Mouse (Mus musculus) forebrain, embryonic 13.5 days (tissue): Measurements from ENCODE around the gene Gcm2. TPM values are rescaled to one million over a fixed set of nuclear protein-coding genes. Genes with fewer than 3 reads are reported as not detected.

ENCODE experiments used
- ATAC-seq: fragments of 200-750 bp; cut with Nextera tagmentation; 2 replicates; pipeline ENCODE4 v1.8.0; 2017
- H3K27ac ChIP-seq: fragments of 300-500 bp; sonication (generic); 2 replicates; pipeline ENCODE4 v1.5.1; 2015; ENCODE audit warnings: inconsistent platforms, mild to moderate bottlenecking, moderate library complexity
- H3K27me3 ChIP-seq: fragments of 300-500 bp; sonication (generic); 2 replicates; pipeline ENCODE4 v1.6.1; 2015; ENCODE audit warnings: mild to moderate bottlenecking, inconsistent platforms
- H3K36me3 ChIP-seq: fragments of 300-500 bp; sonication (generic); 2 replicates; pipeline ENCODE4 v1.6.1; 2015; ENCODE audit warnings: mild to moderate bottlenecking, inconsistent platforms; ENCODE audit not compliant: poor library complexity, severe bottlenecking
- H3K4me1 ChIP-seq: fragments of 300-500 bp; sonication (generic); 2 replicates; pipeline ENCODE4 v1.6.1; 2015; ENCODE audit warnings: inconsistent platforms
- H3K4me2 ChIP-seq: fragments of 300-500 bp; sonication (generic); 2 replicates; pipeline ENCODE4 v1.6.1; 2015; ENCODE audit warnings: inconsistent platforms, mild to moderate bottlenecking, moderate library complexity
- H3K4me3 ChIP-seq: fragments of 300-500 bp; sonication (generic); 2 replicates; pipeline ENCODE4 v1.5.1; 2015; ENCODE audit warnings: mild to moderate bottlenecking, inconsistent platforms
- H3K9ac ChIP-seq: fragments of 300-500 bp; sonication (generic); 2 replicates; pipeline ENCODE4 v1.6.1; 2015; ENCODE audit warnings: mild to moderate bottlenecking, inconsistent platforms
- H3K9me3 ChIP-seq: fragments of 300-500 bp; sonication (generic); replicated peaks from 2 replicates; pipeline ENCODE4 v1.6.1; 2016; ENCODE audit warnings: inconsistent platforms
- WGBS: fragments of 180-500 bp; shearing (Covaris S2); methylation state at CpG from one replicate; pipeline ENCODE4 v1.1.7; 2015; 5-methylcytosine and 5-hydroxymethylcytosine counted together
- polyA plus RNA-seq: library from polyadenylated mRNA; unstranded; fragments of >200 nt; fragmentation: Nextera tagmentation; extraction: Ambion mirVana; gene quantifications from 2 replicates; pipeline ENCODE4 v1.2.1, GENCODE M21; 2015

The Gcm2 gene
- not detected in 2 replicates for polyA plus RNA-seq

- Histone ChIP-seq H3K4me2 (no peak within 1 kb of the TSS), H3K36me3 (no peaks in the 10 kb centered on the region), H3K9ac (no peak within 1 kb of the TSS), H3K27me3 (peaks cover 10% of the 10 kb centered on the region), H3K4me3 (no peak within 1 kb of the TSS), H3K27ac (no peak within 1 kb of the TSS), H3K4me1 (0 out of 2 replicates have a peak, but pooled peaks cover 2% of the 10 kb centered on the region), H3K9me3 (no peaks in the 10 kb centered on the region)
- ATAC-seq: no peak
- WGBS: 75% methylated on average over 3 of the region's 3 CpGs
Observed at GRCm38 (mm10) chr13:41110935-41111334, at the start of gene Gcm2. TSS of gene Gcm2 (minus strand) at chr13:41111035.

- H3K4me3 ChIP-seq: no peak overlapping the region
- H3K27me3 ChIP-seq: no peaks in the 10 kb centered on the region
- no peak for ATAC-seq
- no peaks in the 10 kb centered on the region for H3K36me3 ChIP-seq
- H3K9me3 ChIP-seq: no peaks in the 10 kb centered on the region
- H3K27ac ChIP-seq: no peak overlapping the region
- no peak overlapping the region for H3K4me2 ChIP-seq
- no peak overlapping the region for H3K9ac ChIP-seq
- WGBS: 64% methylated on average over 5 of the region's 5 CpGs
- no peaks in the 10 kb centered on the region for H3K4me1 ChIP-seq
Observed at GRCm38 (mm10) chr13:41158426-41158825, 47.6 kb upstream of the Gcm2 start.

- H3K9me3 ChIP-seq: no peaks in the 10 kb centered on the region
- H3K4me1 ChIP-seq: no peaks in the 10 kb centered on the region
- WGBS: 91% methylated on average over 11 of the region's 11 CpGs
- no peaks in the 10 kb centered on the region for H3K36me3 ChIP-seq
- H3K4me3 ChIP-seq: no peak overlapping the region
- no peak overlapping the region for H3K9ac ChIP-seq
- H3K27ac ChIP-seq: no peak overlapping the region
- no peaks in the 10 kb centered on the region for H3K27me3 ChIP-seq
- ATAC-seq: no peak
- no peak overlapping the region for H3K4me2 ChIP-seq
Observed at GRCm38 (mm10) chr13:41153146-41153545, 42.3 kb upstream of the Gcm2 start.

GRCm38 (mm10) chr13:41146271-41146670 lies 35.4 kb upstream of the Gcm2 start:
- H3K4me1 ChIP-seq: no peaks in the 10 kb centered on the region
- H3K4me2 ChIP-seq: no peak overlapping the region
- no peak overlapping the region for H3K9ac ChIP-seq
- 81% methylated on average over 10 of the region's 10 CpGs for WGBS
- H3K27me3 ChIP-seq: no peaks in the 10 kb centered on the region
- no peak overlapping the region for H3K4me3 ChIP-seq
- no peak overlapping the region for H3K27ac ChIP-seq
- H3K36me3 ChIP-seq: no peaks in the 10 kb centered on the region
- no peaks in the 10 kb centered on the region for H3K9me3 ChIP-seq
- no peak for ATAC-seq

GRCm38 (mm10) chr13:41145433-41145970 lies 34.7 kb upstream of the Gcm2 start:
- H3K9ac ChIP-seq: no peak overlapping the region
- ATAC-seq: no peak
- H3K9me3 ChIP-seq: no peaks in the 10 kb centered on the region
- H3K27me3 ChIP-seq: no peaks in the 10 kb centered on the region
- no peak overlapping the region for H3K27ac ChIP-seq
- no peaks in the 10 kb centered on the region for H3K36me3 ChIP-seq
- 76% methylated on average over 6 of the region's 6 CpGs for WGBS
- no peak overlapping the region for H3K4me3 ChIP-seq
- H3K4me1 ChIP-seq: no peaks in the 10 kb centered on the region
- no peak overlapping the region for H3K4me2 ChIP-seq

DNA sequence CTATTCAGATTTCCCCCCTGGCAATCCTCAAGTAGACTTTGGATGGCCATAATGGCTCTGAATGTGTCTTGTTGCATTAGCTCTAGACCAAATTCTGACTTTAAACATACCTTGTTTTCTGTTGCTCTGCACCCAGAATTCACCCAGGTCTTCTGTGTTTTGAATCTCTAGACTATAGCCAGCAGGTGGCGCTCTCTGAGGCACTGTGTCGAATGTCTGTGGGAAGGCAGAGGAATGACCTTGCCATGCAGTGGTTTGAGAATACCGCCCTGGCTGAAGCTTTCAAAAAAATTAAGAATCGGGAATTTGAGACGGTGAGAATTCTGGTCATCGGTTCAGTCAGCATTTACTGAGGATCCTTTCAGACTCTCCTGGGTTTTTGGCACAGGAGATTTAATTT lies 24.1 kb upstream of the Gcm2 start:
- Histone ChIP-seq H3K9ac (no peak overlapping the region), H3K4me1 (no peaks in the 10 kb centered on the region), H3K4me3 (no peak overlapping the region), H3K27me3 (no peaks in the 10 kb centered on the region), H3K27ac (no peak overlapping the region), H3K36me3 (no peaks in the 10 kb centered on the region), H3K9me3 (no peaks in the 10 kb centered on the region), H3K4me2 (no peak overlapping the region)
- ATAC-seq: no peak
- WGBS: 11% methylated on average over 6 of the region's 6 CpGs

- no peak overlapping the region for H3K4me2 ChIP-seq
- no peak overlapping the region for H3K9ac ChIP-seq
- H3K4me1 ChIP-seq: no peaks in the 10 kb centered on the region
- no peak overlapping the region for H3K4me3 ChIP-seq
- whole genome bisulfite sequencing: 87% methylated on average over 8 of the region's 8 CpGs
- no peaks in the 10 kb centered on the region for H3K36me3 ChIP-seq
- H3K27ac ChIP-seq: no peak overlapping the region
- no peaks in the 10 kb centered on the region for H3K27me3 ChIP-seq
- ATAC-seq: no peak
- H3K9me3 ChIP-seq: no peaks in the 10 kb centered on the region
Observed at GRCm38 (mm10) chr13:41129061-41129460, 18.2 kb upstream of the Gcm2 start.

GRCm38 (mm10) chr13:41128326-41128725 lies 17.5 kb upstream of the Gcm2 start:
- ATAC-seq: no peak
- Histone ChIP-seq H3K9me3 (no peaks in the 10 kb centered on the region), H3K27me3 (no peaks in the 10 kb centered on the region), H3K9ac (no peak overlapping the region), H3K27ac (no peak overlapping the region), H3K4me3 (no peak overlapping the region), H3K4me1 (no peaks in the 10 kb centered on the region), H3K36me3 (no peaks in the 10 kb centered on the region), H3K4me2 (no peak overlapping the region)
- 88% methylated on average over 8 of the region's 8 CpGs for WGBS

DNA sequence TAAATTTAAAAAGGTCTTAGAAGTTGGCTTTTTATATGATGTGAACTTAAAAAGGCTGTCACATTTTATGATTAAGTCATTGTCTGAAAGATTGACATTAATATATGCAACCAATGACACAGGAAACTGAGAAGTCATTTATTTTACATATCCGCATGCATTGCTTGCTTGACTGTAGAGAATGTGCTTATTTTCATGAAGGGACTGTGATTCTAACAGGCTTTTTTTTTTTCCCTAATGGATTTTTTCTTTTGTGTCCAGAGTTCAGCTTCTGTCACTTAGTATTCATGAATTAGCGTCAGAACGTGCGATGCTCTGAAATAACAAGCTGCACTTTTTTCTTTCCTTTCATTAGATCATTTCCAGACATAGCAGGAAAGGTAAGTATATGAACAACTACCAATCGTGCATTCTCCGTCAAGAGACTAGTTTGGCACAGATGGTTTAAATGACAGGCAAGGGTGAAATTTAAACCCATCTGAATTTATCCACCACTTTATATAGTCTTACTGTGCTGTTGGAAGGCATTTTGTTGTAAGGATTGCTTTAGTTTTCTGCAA lies 12.9 kb upstream of the Gcm2 start:
- H3K4me2 ChIP-seq: no peak overlapping the region
- H3K4me3 ChIP-seq: no peak overlapping the region
- H3K9ac ChIP-seq: no peak overlapping the region
- 0 out of 2 replicates have a peak, but pooled peaks have one; percentile 33 for ATAC-seq
- no peak overlapping the region; the same call in 1 of the 2 replicates for H3K27ac ChIP-seq
- H3K27me3 ChIP-seq: no peaks in the 10 kb centered on the region
- H3K4me1 ChIP-seq: no peaks in the 10 kb centered on the region
- H3K36me3 ChIP-seq: no peaks in the 10 kb centered on the region
- WGBS: 64% methylated on average over 6 of the region's 6 CpGs
- no peaks in the 10 kb centered on the region for H3K9me3 ChIP-seq

DNA sequence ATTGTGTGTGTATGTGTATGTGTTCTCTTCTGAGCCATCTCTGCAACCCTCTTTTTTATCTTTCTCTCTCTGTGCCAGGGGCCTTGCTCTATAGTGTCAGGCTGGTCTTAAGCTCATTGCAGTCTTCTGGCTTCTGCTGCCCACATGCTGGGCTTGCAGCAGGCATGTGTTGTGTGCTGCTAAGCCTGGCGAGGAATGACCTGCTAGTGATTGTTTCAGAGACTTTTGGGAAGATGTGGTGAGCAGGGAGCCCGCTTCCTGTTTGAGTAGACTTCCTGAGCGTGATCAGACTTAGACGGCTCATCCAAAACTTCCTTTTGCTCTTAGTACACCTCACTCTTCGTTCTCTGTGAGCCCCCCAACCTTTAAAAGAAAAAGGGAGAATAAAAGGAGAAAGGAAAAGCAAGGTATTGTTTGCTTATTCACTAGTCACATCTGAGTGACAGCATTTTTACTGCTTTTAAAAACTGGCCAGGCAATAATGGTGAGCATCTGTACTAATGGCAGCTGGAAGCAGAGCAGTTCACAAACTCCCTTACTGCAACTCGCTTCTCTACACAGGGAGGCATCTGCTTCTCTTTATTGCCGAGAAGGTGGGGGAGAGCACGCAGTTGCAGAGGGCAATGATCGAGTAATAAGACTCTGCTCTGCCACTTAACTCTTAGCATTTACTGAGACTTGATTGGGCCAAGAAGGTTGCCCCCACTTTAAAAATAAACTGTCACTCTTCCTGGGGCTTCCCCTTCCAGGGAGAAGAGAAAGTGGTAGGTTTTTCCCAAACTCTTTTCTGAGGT lies 8.5 kb upstream of the Gcm2 start:
- no peaks in the 10 kb centered on the region for H3K9me3 ChIP-seq
- 36% methylated on average over 9 of the region's 9 CpGs for WGBS
- H3K4me2 ChIP-seq: no peak overlapping the region
- no peak overlapping the region for H3K9ac ChIP-seq
- H3K36me3 ChIP-seq: no peaks in the 10 kb centered on the region
- no peak for ATAC-seq
- H3K27ac ChIP-seq: no peak overlapping the region
- H3K4me3 ChIP-seq: no peak overlapping the region
- peaks cover 3% of the 10 kb centered on the region; the same call in 1 of the 2 replicates for H3K27me3 ChIP-seq
- no peaks in the 10 kb centered on the region for H3K4me1 ChIP-seq

DNA sequence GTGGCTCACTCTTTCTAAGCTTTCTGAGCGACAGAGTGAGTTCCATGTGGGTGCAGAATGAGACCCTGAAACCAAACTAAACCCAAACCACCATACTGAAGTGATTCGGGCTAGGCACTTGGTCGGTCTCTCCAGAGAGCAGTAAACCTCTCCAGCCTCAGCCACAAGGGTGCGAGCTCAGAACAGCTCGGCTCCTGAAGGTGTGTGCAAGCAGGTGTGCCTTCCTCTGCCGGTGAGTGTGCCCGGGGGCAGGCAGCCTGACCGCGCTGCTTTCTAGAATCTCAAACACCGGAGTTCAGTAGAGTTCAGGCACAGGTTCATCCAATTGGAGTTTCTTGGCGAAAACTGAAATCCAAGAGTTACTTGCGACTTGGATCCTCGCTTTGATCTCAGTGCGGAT lies 3.1 kb upstream of the Gcm2 start, which contains the start of gene Sycp2l:
Gene Sycp2l, plus strand, starts transcription at position 368 of the 400 bp plus-strand sequence.
- H3K36me3 ChIP-seq: no peaks in the 10 kb centered on the region
- H3K4me3 ChIP-seq: no peak within 1 kb of the TSS
- 0 out of 2 replicates have a peak, but pooled peaks cover 2% of the 10 kb centered on the region for H3K4me1 ChIP-seq
- WGBS: 24% methylated on average over 14 of the region's 14 CpGs
- H3K9me3 ChIP-seq: no peaks in the 10 kb centered on the region
- peak within 1 kb of the TSS; percentile 32 for H3K4me2 ChIP-seq
- H3K27me3 ChIP-seq: peaks cover 10% of the 10 kb centered on the region
- no peak within 1 kb of the TSS for H3K27ac ChIP-seq
- no peak for ATAC-seq
- no peak within 1 kb of the TSS for H3K9ac ChIP-seq

- Histone ChIP-seq H3K4me2 (no peak overlapping the region), H3K9me3 (no peaks in the 10 kb centered on the region), H3K4me1 (no peaks in the 10 kb centered on the region), H3K27ac (no peak overlapping the region), H3K27me3 (no peaks in the 10 kb centered on the region), H3K9ac (no peak overlapping the region), H3K36me3 (no peaks in the 10 kb centered on the region), H3K4me3 (no peak overlapping the region)
- whole genome bisulfite sequencing: 93% methylated on average over 13 of the region's 13 CpGs
- ATAC-seq: no peak
Observed at GRCm38 (mm10) chr13:41105541-41105940, 5.3 kb downstream of the Gcm2 start.
